Mouse (Mus musculus): ENCODE measurements around the gene Itk.
"Not testable (repeated sequence)": the region's sequence is repeated elsewhere in the genome, so short reads cannot be mapped to it uniquely, and the experiment has no call there.

Itk gene

GRCm38 (mm10) chr11:46389336-46390117 is at the start of gene Itk:
Gene Itk, minus strand, starts transcription at chr11:46389515.
- DNase-seq (ENCODE audit: low spot score): no peak

GRCm38 (mm10) chr11:46437459-46438000 is 48.2 kb upstream of the Itk start:
- DNase-seq (ENCODE audit: low spot score): peak; percentile 61

- DNase-seq (ENCODE audit: low spot score): peak; percentile 93
Observed at GRCm38 (mm10) chr11:46436760-46437458, 47.6 kb upstream of the Itk start, which contains the start of gene Med7. Gene Med7, plus strand, starts transcription at chr11:46436925.

GRCm38 (mm10) chr11:46435363-46435762 is 46.0 kb upstream of the Itk start:
- no peak for DNase-seq (ENCODE audit: low spot score)

- peak; percentile 55 for DNase-seq (ENCODE audit: low spot score)
Observed at GRCm38 (mm10) chr11:46431129-46431528, 41.8 kb upstream of the Itk start.

GRCm38 (mm10) chr11:46430123-46430522 is 40.8 kb upstream of the Itk start:
- no peak for DNase-seq (ENCODE audit: low spot score)

- DNase-seq (ENCODE audit: low spot score): not testable (repeated sequence)
Observed at GRCm38 (mm10) chr11:46428131-46428530, 38.8 kb upstream of the Itk start.

- no peak for DNase-seq (ENCODE audit: low spot score)
Observed at GRCm38 (mm10) chr11:46421086-46421888, 32.0 kb upstream of the Itk start.

GRCm38 (mm10) chr11:46418860-46419259 is 29.5 kb upstream of the Itk start:
- no peak for DNase-seq (ENCODE audit: low spot score)

GRCm38 (mm10) chr11:46418438-46418837 is 29.1 kb upstream of the Itk start:
- DNase-seq (ENCODE audit: low spot score): peak; percentile 21

GRCm38 (mm10) chr11:46410018-46410563 is 20.8 kb upstream of the Itk start:
- no peak for DNase-seq (ENCODE audit: low spot score)

- DNase-seq (ENCODE audit: low spot score): no peak
Observed at GRCm38 (mm10) chr11:46406721-46407120, 17.4 kb upstream of the Itk start.

- DNase-seq (ENCODE audit: low spot score): no peak
Observed at GRCm38 (mm10) chr11:46404986-46405385, 15.7 kb upstream of the Itk start.

GRCm38 (mm10) chr11:46401555-46401954 is 12.2 kb upstream of the Itk start:
- DNase-seq (ENCODE audit: low spot score): no peak

GRCm38 (mm10) chr11:46398933-46399383 is 9.6 kb upstream of the Itk start:
- DNase-seq (ENCODE audit: low spot score): no peak

GRCm38 (mm10) chr11:46398473-46398872 is 9.2 kb upstream of the Itk start:
- no peak for DNase-seq (ENCODE audit: low spot score)

- DNase-seq (ENCODE audit: low spot score): no peak
Observed at GRCm38 (mm10) chr11:46397900-46398299, 8.6 kb upstream of the Itk start.

GRCm38 (mm10) chr11:46396860-46397179 is 7.5 kb upstream of the Itk start:
- DNase-seq (ENCODE audit: low spot score): no peak

- no peak for DNase-seq (ENCODE audit: low spot score)
Observed at GRCm38 (mm10) chr11:46396167-46396859, 7.0 kb upstream of the Itk start, which contains the start of gene Fam71b. Gene Fam71b, plus strand, starts transcription at chr11:46396559.

GRCm38 (mm10) chr11:46395698-46396097 is 6.4 kb upstream of the Itk start:
- DNase-seq (ENCODE audit: low spot score): no peak

- no peak for DNase-seq (ENCODE audit: low spot score)
Observed at GRCm38 (mm10) chr11:46395088-46395487, 5.8 kb upstream of the Itk start.
